Mouse (Mus musculus): ENCODE data around the gene Tcp1.
"Not testable (repeated sequence)": the region's sequence is repeated elsewhere in the genome, so short reads cannot be mapped to it uniquely, and the experiment has no call there.

Gene Tcp1

DNA sequence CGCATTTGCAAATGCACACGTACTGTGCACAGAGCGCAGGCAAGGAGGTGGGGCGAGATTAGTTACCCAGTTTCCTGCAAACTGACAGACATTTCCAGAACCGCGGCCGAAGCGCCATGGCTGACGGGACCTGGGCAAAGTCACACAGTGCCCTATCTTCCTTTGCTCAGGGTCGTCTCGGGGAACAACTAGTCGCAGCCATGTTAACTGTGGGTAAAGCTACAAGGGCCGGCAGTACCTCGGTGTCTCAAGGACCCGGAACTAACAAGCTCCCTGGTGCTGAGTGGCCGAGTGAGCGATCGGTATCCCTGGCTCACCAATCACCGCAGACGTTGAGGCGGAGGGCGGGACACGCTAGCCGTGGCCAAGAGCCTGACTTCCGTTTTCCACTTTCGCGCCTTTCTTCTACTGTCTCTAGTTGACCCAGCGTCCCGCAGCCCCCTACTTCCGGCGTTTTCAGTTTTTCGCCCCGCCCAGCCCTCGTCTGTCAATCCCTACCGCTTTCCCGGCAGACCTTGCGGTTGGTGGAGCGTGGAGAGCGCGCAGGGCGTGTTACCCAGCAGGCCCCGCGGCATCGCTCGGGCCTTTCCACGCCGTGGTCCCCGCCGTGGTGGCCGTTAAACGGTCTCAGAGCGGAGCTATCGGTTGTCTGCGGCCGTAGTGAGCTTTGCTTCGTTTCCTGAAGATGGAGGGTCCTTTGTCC is 531 bp downstream of the Tcp1 start, which contains the start of gene Mrpl18:
Mrpl18 (minus strand) TSS at position 465 of the 703 bp plus-strand sequence.
- peak; percentile 98 for DNase-seq (ENCODE audit: low spot score)

DNA sequence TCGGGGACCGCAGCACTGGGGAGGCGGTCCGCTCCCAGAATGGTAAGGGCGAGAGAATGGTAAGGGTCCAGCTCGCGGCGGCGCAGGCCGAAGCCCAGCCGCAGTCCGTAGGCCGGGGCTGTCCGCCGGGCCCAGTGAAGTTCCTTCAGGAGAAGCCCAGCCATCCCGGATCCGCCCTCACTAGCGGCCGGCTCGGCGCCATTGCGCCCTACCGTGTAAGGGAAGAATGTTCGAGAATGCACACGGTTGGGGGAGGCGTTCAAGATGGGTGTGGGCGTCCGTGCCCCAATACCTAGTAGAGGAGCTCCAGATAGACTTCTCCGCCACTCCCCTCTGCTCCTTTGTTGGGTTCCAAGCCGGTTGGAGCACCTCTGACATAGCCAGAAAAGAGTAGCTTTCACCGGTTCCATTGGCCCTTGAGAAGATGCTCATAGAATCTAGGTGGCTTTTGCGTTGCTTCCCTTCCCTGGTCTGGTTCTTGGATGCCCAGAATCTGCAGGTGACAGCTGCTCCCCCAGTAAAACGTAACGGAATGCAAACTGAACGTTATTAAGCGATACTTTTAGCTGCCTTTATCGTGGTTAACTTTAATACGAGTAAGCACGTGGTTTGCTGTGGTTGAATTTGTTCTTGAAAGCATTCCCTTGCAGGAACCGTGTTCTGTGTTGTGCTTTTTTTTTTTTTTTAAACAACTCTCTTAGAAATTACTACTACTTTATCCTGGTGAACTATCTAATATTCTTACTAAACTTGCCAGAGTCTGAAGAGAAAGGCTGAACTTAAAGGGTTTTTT is 1.3 kb downstream of the Tcp1 start:
- no peak for DNase-seq (ENCODE audit: low spot score)

DNA sequence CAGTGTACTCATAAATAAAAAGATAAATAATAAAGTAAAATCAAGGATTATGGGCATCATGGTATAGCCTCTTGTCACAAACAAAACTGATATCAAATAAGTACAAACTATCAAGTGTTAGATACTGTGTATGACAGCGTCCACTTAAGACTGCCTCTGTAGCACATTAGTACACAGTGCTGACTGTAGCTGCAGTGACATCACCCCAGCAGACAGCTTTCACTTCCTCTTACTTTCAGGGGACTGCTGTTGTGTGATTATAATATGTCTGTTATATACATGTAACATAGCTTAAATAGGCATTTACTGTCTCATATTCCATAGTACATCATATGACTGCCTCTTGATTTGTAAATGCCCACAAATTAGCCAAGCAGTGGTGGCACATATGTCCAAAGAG is 5.6 kb downstream of the Tcp1 start:
- no peak for DNase-seq (ENCODE audit: low spot score)

DNA sequence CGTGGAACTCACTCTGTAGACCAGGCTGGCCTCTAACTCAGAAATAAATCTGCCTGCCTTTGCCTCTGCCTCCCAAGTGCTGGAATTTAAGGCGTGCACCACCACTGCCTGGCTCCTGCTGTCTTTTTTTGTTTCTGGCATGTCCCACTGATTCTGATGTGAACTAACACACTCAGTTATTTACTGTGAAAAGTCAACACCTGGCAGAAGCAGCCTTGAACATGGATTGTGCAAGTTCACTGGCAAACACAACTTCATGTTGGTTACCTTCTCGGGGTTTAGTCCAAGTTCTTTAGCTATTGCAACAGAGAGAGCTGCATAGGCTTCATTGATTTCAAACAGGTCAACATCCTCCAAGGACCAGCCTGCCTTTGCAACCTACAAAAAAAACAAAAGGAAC is 9.5 kb downstream of the Tcp1 start:
- no peak for DNase-seq (ENCODE audit: low spot score)

DNA sequence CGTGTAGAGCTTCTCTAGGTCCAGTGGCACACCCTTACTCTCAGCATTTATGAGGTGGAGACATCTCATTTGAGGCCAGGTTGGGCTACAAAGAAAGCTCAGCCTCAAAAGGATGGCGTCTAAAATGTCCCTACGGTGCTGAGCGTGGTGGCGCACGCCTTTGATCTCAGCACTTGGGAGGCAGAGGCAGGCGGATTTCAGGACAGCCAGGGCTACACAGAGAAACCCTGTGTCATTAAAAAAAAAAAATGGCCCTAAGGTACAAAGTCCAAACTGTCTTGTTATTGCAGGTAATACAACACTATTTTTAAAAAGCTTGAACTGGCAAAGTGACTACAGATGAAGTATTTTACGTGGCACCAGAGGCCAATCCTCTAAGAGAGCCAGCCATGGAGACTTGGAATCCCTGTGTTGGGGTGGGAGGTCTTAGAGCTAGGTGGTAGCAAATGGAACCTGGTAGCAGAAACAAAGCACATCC is 10.2 kb downstream of the Tcp1 start:
- DNase-seq (ENCODE audit: low spot score): no peak

DNA sequence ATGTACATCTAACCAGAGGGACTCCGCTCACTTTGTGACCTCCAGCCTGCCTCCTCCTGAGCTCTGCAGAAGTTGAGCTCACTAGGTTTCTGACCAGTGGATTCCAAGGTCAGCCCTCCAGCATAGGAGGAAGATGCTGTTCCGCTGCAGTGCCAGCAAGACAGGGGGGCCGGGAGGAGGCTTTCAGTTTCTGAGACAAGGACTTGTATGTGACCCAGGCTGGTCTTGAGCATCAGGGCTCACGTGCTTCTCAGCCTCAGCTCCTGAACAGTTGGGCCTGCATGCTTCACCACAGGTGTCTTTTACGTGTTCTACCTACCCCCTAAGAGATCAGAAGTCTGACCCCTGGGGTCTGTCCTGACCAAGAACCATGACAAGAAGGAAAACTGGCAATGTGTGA is 16.1 kb downstream of the Tcp1 start:
- DNase-seq (ENCODE audit: low spot score): not testable (repeated sequence)

DNA sequence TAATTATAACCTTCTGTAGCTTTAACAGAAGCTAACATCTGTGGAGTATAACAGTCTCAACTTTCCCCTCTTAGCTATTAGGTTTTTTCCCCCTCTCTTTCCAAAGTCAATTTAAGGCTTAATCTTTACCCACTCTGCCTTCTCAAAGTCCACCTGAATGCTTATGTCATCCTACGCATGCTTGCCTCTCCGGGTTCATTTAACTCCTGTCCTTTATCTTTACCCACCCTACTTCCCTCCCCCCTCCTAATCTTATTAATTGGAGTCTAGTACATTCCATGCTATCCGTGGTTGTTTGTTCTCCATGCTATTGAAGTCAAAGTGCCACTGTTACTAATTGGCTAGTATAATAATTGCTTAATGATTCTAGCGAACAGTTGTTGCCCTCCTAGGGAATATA is 20.2 kb downstream of the Tcp1 start:
- DNase-seq (ENCODE audit: low spot score): no peak

DNA sequence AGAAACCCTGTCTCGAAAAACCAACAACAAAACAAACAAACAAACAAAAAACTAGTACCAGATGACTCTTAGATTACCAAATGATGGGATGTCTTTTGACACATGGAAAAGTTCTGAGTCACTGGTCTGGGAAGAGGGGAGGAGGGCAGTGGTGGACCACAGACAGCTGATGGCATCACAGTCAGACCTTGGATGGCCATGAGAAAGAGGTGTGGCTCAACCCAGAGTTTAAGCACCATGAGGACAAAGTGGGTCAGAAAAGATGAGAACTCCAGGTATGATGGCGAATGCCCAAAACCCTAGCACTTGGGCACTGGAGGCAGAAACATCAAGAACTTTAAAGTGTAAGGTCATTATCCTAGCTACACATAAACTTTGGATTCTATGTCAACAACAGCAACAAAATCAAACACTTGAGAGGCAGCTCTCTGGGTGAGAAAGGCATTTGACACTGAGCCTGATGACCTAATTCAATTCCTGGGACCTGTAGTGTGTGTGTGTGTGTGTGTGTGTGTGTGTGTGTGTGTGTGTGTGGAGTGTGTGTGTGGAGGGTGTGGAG is 22.0 kb downstream of the Tcp1 start:
- no peak for DNase-seq (ENCODE audit: low spot score)

DNA sequence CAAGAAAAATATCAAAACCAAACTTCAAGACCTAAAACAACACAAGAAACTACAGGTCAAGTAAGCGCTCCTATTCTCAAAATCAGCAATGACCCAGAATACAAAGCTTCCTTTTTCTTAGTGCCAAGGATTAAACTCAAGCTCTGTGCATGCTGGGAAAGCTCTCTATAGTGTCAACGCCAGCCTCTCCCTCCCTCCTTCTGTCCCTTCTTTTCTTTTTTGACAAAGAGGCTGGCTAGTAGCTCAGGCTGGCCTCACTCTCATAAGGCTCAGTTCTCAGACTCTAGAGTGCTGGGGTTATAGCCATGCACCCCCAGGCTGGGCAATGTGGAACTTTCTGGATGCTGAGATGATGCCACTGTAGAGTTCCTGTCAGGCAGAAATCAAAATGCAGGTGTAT is 22.6 kb downstream of the Tcp1 start:
- DNase-seq (ENCODE audit: low spot score): no peak

DNA sequence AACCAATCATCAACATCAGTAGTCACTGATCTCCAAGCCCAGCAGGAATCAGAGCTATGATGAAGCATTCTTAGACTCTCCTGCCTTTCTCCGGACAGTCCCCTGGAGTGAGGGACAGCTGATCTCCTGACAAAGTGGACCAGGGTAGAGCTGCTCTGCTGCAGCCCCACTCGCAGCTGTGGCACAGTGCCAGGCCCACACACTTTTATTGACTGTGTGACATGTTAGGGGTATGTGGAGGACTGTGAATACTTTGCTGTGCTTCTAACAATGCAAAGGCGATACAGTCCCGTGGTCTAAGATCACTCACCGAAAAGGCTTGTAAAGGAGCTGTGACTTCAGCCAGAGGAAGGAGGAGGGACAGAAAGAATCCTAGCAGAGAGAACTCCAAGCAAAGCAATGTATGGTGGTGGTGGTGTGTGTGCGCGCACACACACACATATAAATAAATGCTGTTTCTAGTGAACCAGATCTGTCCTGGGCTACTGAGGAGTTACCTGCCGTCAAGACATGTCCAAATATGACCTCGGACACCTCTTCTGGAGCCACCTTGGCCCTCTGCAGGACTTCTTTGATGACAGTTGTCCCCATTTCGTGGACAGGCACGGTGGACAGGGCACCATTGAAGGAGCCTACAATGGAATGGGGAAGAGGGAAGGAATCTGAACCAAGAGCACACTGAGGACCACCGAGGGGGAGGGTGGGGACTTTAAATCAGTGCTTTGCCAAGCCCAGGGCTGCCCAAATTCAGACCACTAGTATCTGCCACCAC is 24.1 kb downstream of the Tcp1 start:
- not testable (repeated sequence) for DNase-seq (ENCODE audit: low spot score)

DNA sequence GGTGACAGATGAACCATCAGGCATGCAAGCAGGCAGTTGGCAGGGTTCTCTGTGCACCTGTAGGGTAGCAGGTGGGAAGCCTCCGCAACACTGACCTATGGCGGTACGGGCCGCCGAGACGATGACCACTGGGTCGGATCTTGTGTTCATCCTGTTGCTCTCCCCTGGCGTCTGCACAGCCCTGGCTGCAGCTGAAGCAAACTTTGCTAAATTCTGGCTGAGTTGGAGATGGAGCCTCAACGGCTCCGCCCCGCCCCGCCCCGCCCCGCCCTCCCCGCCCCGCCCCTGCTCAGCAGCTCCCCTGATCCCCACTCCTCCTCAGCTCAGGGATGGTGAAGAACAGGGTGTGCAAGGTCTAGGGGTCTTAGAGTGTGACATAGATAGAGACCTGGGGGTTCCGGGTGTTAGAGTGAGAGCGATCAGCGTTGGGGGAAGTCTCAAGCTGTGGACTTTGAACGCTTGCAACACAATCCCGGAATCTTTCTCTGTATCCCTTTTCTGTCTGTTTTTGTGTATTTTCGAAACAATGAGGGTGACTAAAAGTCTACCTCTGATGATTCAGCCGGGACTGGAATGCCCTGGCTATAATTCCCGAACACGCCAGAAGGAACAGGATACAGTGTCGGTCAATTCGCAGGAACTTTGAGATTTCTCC is 24.8 kb downstream of the Tcp1 start, which contains the start of gene Acat3:
Acat3 (minus strand) TSS at position 450 of the 655 bp plus-strand sequence.
- no peak for DNase-seq (ENCODE audit: low spot score)

DNA sequence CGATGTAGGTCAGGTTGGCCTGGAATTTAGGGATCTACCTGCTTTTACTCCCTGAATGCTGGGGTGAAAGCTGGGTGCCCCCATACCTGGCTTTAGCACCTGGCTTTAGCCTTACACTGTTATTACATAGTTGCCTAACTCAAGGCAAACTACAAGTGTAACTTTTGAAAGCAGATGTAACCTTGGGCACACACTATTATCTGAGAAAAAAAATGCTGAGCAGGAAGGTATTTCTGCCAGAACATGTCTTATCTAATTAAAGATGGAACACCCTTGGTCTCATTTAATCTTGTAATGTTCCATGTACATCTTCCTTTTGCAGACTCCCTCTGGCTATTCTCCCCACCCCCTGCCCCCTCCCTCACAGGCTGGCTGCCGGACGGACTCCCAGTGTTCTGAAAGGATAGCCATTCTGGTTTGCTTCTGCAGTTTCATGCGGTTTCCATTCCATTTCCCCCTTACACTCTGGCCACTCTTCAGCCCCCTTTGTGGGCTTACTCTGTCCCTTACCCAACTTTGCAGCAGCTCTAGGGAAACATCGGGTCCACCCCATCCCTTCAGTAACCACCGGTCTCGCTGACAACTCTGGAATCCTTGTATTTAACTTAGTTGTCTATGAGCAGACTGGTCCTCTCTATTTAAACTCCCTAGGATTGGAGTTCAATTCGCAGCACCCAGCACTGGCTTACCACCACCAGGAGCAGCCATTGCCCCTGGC is 26.2 kb downstream of the Tcp1 start:
- DNase-seq (ENCODE audit: low spot score): no peak

DNA sequence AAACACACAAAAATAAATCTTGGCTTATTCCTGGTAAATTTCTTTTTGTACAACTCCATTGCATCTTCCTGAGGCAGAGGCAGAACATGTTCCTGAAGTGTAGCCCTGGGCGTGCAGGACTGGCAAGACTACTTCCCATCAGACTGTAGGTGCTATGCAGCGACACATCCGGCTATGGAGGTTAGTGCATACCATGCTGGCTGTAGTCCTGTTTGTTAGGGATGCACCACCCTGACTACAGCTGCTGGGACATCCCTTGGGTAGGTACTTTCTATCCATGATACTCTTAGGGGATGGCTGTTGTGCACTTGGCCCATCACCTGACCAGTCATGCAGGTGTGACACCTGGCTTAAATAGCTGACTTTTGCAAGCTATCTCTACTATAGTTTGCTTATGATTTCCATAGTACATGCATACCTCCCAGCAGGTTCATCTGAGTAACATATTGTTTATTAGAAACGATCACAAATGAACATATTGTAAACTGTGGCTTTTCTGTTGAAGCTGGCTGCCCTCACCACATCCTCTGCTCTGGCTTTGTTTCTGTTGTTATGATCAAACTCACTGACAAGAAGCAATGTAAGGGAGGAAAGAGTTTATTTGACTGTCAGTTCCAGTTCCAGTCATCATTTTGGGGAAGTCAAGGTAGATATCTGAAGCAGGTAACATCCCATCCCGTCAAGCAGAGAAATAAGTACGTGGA is 27.1 kb downstream of the Tcp1 start:
- DNase-seq (ENCODE audit: low spot score): no peak

DNA sequence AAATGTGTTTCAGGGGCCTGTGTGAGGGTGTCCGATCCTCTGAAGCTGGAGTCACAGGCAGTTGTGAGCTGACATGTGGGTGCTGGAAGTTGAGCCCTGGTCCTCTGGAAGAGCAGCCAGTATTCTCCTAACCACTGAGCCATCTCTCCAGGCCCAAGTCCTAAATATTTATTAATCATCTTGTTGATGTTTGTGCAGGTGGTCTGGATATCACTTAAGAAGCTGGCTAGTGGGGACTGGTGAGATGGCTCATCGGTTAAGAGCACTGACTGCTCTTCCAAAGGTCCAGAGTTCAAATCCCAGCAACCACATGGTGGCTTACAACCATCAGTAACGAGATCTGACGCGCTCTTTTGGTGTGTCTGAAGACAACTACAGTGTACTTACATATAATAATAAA is 34.2 kb downstream of the Tcp1 start:
- no peak for DNase-seq (ENCODE audit: low spot score)

DNA sequence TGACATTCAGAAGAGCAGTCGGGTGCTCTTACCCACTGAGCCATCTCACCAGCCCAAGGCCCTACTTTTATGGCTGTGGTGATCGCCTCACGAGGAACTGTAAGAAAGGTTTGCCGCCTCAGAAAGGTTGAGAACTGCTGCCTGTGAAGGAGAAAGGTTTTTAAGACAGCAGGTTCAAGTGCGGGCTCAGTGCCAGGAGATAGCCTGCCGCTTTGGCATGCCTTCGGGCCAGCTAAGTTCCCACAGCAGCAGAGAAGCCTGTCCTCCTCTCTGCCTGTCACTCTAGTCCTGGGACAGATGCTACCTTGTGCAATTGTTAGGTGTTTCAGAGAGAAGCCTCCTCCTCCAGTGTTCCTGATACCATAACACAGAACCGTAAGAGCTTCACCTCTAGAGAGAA is 41.2 kb downstream of the Tcp1 start:
- DNase-seq (ENCODE audit: low spot score): no peak

DNA sequence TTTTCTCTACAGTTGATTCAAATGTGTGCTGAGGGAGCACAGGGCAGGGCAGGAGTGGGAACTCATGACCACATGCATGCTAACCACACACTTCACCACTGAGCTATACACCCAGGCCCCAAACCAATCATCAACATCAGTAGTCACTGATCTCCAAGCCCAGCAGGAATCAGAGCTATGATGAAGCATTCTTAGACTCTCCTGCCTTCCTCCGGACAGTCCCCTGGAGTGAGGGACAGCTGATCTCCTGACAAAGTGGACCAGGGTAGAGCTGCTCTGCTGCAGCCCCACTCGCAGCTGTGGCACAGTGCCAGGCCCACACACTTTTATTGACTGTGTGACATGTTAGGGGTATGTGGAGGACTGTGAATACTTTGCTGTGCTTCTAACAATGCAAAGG is 43.9 kb downstream of the Tcp1 start:
- DNase-seq (ENCODE audit: low spot score): not testable (repeated sequence)

DNA sequence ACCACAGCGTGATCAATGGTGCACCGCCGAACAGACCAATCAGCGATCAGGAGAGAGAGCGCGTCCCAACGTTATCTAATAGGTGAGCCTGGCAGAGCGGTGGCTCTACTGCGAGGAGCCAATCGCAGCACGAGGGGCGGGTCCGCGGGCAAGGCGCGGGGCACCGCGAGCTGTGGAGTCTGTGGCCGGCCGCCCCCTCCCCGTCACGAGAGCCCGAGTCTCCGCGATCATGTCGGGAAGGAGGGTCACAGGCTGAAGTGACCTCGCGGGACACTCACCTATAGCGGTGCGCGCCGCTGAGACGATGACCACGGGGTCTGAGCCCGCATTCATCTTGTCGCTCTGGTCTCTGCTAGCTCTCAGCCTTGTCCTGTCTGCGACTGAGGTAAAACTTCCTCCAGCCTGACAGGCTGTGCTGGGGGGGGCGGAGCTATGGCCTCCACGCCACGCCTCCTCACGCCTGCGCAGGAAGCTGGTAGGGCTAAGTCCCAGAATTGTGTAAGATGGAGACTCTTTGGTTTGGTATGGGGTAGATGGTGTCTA is 44.9 kb downstream of the Tcp1 start, which contains the start of gene Acat2:
Acat2 (minus strand) TSS at position 417 of the 543 bp plus-strand sequence.
- peak; percentile 86 for DNase-seq (ENCODE audit: low spot score)

DNA sequence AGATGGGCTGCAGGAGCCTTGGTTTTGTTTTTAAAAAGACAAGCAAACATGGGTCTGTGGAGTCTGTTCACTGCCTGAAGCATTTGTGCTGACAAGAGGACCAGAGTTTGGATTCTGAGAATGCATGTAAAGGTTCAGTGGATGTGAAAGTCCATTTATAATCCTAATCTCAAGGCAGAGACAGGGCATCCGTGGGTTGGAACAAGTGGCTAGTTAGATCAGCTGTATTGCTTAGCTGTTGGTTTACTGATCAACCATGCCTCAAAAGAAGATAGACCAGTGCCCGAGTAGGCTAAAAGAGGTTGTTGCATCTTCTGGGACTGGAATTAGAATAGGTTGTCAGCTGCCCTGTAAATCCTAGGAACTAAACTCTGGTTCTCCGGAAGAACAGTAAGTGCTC is 48.0 kb downstream of the Tcp1 start:
- DNase-seq (ENCODE audit: low spot score): no peak

DNA sequence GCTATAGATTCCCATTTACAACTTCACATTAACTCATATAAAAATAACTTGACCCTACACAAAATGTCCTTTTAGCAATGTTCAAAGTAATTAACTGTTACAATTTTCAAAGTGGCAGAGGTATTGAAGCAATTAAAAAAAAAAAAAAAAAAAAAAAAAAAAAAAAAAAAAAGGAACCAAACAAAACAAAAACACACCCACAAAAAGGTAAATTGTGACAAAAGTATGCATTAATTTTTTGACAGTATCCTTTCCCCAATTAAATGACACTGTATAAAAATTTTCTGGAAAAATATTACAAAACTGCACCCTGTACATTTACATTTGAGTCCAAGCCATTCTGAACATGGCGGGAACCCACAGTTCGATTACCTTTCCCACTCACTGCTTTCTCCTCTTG is 51.7 kb downstream of the Tcp1 start:
- DNase-seq (ENCODE audit: low spot score): no peak

DNA sequence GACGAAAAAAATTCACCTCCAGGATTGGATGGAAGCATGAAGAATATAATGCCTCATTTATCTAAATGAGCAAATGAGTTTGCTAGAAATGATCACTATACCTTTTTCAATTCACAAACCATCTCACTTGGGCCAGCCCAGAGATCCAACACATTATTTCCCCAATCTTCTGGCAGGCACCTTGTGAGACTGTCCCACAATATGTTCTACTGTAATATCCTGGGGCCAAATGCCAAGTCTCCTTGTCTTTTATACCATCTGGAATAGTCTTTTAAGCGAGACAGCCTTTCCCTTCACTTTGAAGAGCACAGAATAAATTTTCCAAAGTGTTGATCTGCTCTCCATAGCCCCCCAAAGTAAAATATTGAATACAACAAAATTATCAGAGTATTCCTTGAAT is 58.4 kb downstream of the Tcp1 start:
- DNase-seq (ENCODE audit: low spot score): no peak

Data from layer of hippocampus, adult 9-10 months (tissue).